Mouse (Mus musculus): Measurements from ENCODE around the gene Psd. TPM values are rescaled to one million over a fixed set of nuclear protein-coding genes. Genes with fewer than 3 reads are reported as not detected.

Psd gene
- polyA plus RNA-seq, 1 experiment from 2014 or later, result 127 TPM

- 1% methylated on average over 43 of the region's 43 CpGs for WGBS
- Histone ChIP-seq H3K4me3 (ENCODE audit: low read depth, low read length) (peak overlapping the region; percentile 40), H3K36me3 (ENCODE audit: control insufficient read depth, insufficient read depth, low read length) (no peaks in the 10 kb centered on the region), H3K4me1 (ENCODE audit: control insufficient read depth, insufficient read depth, low read length) (peaks cover 17% of the 10 kb centered on the region), H3K9me3 (ENCODE audit: control insufficient read depth, low read length) (no peaks in the 10 kb centered on the region), H3K9ac (replicated peaks; ENCODE audit: low read depth, low read length) (peak overlapping the region; percentile 32), H3K4me2 (ENCODE audit: low read depth, low read length) (peak overlapping the region; percentile 88), H3K27me3 (ENCODE audit: control insufficient read depth, insufficient read depth, low read length) (peaks cover 8% of the 10 kb centered on the region), H3K27ac (ENCODE audit: low read depth, low read length) (no peak overlapping the region)
- ATAC-seq (ENCODE audit: low read depth), result 0 out of 2 replicates have a peak, but pooled peaks have one; percentile 23
These were observed 21.3 kb downstream of the Psd start for GRCm38 (mm10) chr19:46305432-46306267.

GRCm38 (mm10) chr19:46304908-46305333 is 22.0 kb downstream of the Psd start:
- peak overlapping the region; percentile 88 for H3K4me2 ChIP-seq (ENCODE audit: low read depth, low read length)
- H3K27me3 ChIP-seq (ENCODE audit: control insufficient read depth, insufficient read depth, low read length), result peaks cover 8% of the 10 kb centered on the region
- ATAC-seq (ENCODE audit: low read depth), result peak; percentile 25; the same call in 1 of the 2 replicates
- no peaks in the 10 kb centered on the region for H3K9me3 ChIP-seq (ENCODE audit: control insufficient read depth, low read length)
- WGBS, result under 1% methylated on average over 34 of the region's 34 CpGs
- peak overlapping the region; percentile 32 for H3K9ac ChIP-seq (replicated peaks; ENCODE audit: low read depth, low read length)
- H3K4me3 ChIP-seq (ENCODE audit: low read depth, low read length), result peak overlapping the region; percentile 40
- no peak overlapping the region for H3K27ac ChIP-seq (ENCODE audit: low read depth, low read length)
- H3K4me1 ChIP-seq (ENCODE audit: control insufficient read depth, insufficient read depth, low read length), result peaks cover 17% of the 10 kb centered on the region
- no peaks in the 10 kb centered on the region for H3K36me3 ChIP-seq (ENCODE audit: control insufficient read depth, insufficient read depth, low read length)

DNA sequence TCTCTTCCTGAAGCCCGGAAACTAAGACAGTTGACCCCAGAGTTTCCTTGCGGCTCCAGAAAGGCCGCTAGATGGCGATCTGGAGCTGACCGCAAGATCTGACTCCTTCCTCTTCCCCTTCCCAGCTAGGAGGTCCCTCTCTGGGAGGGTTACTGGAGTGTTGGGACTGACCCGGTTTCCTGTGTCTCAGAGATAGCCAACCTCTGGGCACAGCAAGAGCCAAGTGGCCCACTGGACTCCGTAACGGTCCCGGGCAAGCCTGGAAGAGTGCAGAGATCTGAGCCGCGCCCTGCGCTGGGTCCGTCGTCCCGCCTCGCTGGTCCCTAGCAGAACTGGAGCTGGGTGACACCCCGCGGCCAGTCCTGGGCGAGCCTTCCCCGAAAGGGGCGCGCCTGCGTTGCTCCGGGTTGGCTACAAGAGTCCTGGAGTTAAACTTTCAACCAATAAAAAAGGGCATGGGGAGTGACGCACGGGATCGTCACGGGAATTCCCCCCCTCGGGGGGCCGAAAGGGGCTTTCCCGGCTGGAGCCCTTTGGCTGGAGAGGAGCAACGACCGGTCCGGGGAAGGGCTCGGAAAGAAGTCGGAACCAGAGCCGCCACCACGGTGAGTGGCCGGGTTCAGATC is 22.6 kb downstream of the Psd start, which contains the start of gene Nfkb2:
TSS of gene Nfkb2 (plus strand) at position 105 of the 626 bp plus-strand sequence.
- Histone ChIP-seq H3K27me3 (ENCODE audit: control insufficient read depth, insufficient read depth, low read length) (peaks cover 8% of the 10 kb centered on the region), H3K36me3 (ENCODE audit: control insufficient read depth, insufficient read depth, low read length) (no peaks in the 10 kb centered on the region), H3K4me1 (ENCODE audit: control insufficient read depth, insufficient read depth, low read length) (peaks cover 17% of the 10 kb centered on the region), H3K9ac (replicated peaks; ENCODE audit: low read depth, low read length) (peak within 1 kb of the TSS; percentile 37), H3K4me3 (ENCODE audit: low read depth, low read length) (peak within 1 kb of the TSS; percentile 40), H3K9me3 (ENCODE audit: control insufficient read depth, low read length) (no peaks in the 10 kb centered on the region), H3K4me2 (ENCODE audit: low read depth, low read length) (peak within 1 kb of the TSS; percentile 88), H3K27ac (ENCODE audit: low read depth, low read length) (0 out of 2 replicates have a peak within 1 kb of the TSS, but pooled peaks have one; percentile 34)
- under 1% methylated on average over 39 of the region's 39 CpGs for WGBS
- ATAC-seq (ENCODE audit: low read depth), result peak; percentile 65

DNA sequence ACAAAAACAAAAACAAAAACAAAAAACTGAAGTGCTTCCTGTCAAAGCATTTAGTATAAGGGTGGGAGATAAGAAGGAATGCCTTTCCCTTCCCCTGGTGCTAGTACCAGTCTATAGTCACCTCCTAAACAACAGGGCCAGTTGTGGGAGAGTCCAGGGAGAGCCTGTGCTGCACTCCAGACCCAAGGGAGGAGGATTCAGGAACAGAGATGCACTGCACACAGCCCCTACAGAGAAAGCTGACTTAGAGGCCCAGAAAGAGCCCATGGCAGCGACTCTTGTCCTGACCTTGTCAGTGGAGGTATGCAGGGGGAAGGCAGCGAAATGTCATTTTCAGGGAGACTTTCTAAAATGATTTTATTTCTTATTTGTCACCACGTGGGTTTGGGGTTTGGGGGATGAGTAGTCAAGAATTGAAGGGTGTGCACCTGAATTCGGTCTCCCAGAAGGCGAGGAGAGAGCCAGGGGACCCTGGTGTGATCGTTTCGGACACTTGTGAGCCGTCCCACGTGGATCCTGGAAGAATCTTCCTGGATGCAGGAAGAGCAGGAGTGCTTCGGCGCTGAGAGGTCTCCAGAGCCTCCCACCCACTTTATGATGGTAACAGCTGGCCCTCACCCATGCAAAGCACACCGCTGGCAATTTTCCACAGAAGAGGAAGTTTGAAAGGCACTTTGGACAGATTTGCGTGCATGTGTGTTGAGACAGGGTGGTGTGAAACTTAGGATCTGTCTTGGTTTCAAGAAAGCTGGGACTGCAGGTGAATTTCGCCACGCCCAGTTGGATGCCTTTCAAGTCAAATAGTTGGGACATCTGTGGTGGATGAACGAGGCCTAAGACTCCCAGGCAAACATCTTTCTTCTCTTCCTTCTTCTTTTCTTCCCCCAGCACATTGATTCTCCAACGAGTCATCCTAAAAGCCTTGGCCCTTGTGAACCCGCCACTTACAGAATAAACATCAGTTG is 23.4 kb downstream of the Psd start:
- 51% methylated on average over 18 of the region's 18 CpGs for WGBS
- Histone ChIP-seq H3K9ac (replicated peaks; ENCODE audit: low read depth, low read length) (no peak overlapping the region; the same call in 1 of the 2 replicates), H3K27ac (ENCODE audit: low read depth, low read length) (no peak overlapping the region), H3K36me3 (ENCODE audit: control insufficient read depth, insufficient read depth, low read length) (no peaks in the 10 kb centered on the region), H3K4me1 (ENCODE audit: control insufficient read depth, insufficient read depth, low read length) (peaks cover 13% of the 10 kb centered on the region), H3K4me2 (ENCODE audit: low read depth, low read length) (peak overlapping the region; percentile 88), H3K4me3 (ENCODE audit: low read depth, low read length) (peak overlapping the region; percentile 40), H3K9me3 (ENCODE audit: control insufficient read depth, low read length) (no peaks in the 10 kb centered on the region), H3K27me3 (ENCODE audit: control insufficient read depth, insufficient read depth, low read length) (peaks cover 7% of the 10 kb centered on the region)
- no peak for ATAC-seq (ENCODE audit: low read depth)

DNA sequence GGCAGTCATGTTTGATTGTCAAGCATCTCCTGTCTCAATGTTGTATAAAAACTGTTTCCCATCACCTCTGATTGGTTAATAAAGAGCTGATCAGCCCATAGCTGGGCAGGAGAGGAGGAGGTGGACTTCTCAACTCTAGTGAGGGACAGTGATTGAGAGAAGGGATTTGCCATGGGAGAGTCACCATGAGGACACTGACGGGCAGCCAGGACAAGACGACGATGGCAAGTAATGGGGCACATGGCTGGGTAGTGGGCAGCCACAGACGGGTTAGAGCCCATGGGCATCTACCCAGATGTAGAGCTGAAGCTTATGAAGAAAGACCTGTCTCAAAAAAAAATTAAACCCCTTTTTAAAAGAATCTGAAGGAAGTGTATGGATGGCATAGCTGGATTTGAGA is 24.4 kb downstream of the Psd start:
- no peak overlapping the region for H3K4me2 ChIP-seq (ENCODE audit: low read depth, low read length)
- no peak overlapping the region for H3K27ac ChIP-seq (ENCODE audit: low read depth, low read length)
- peaks cover 13% of the 10 kb centered on the region for H3K4me1 ChIP-seq (ENCODE audit: control insufficient read depth, insufficient read depth, low read length)
- no peak overlapping the region for H3K4me3 ChIP-seq (ENCODE audit: low read depth, low read length)
- no peak overlapping the region for H3K9ac ChIP-seq (replicated peaks; ENCODE audit: low read depth, low read length)
- 85% methylated on average over 4 of the region's 4 CpGs for WGBS
- peaks cover 4% of the 10 kb centered on the region; the same call in 1 of the 2 replicates for H3K27me3 ChIP-seq (ENCODE audit: control insufficient read depth, insufficient read depth, low read length)
- H3K36me3 ChIP-seq (ENCODE audit: control insufficient read depth, insufficient read depth, low read length), result no peaks in the 10 kb centered on the region
- no peaks in the 10 kb centered on the region for H3K9me3 ChIP-seq (ENCODE audit: control insufficient read depth, low read length)
- ATAC-seq (ENCODE audit: low read depth), result no peak

- no peak overlapping the region for H3K4me2 ChIP-seq (ENCODE audit: low read depth, low read length)
- H3K36me3 ChIP-seq (ENCODE audit: control insufficient read depth, insufficient read depth, low read length), result no peaks in the 10 kb centered on the region
- H3K9ac ChIP-seq (replicated peaks; ENCODE audit: low read depth, low read length), result no peak overlapping the region
- 38% methylated on average over 8 of the region's 8 CpGs for WGBS
- ATAC-seq (ENCODE audit: low read depth), result no peak
- no peaks in the 10 kb centered on the region for H3K9me3 ChIP-seq (ENCODE audit: control insufficient read depth, low read length)
- H3K27me3 ChIP-seq (ENCODE audit: control insufficient read depth, insufficient read depth, low read length), result peaks cover 4% of the 10 kb centered on the region; the same call in 1 of the 2 replicates
- no peak overlapping the region for H3K4me3 ChIP-seq (ENCODE audit: low read depth, low read length)
- peaks cover 13% of the 10 kb centered on the region for H3K4me1 ChIP-seq (ENCODE audit: control insufficient read depth, insufficient read depth, low read length)
- H3K27ac ChIP-seq (ENCODE audit: low read depth, low read length), result no peak overlapping the region
These were observed 26.5 kb downstream of the Psd start for GRCm38 (mm10) chr19:46300294-46301045.

DNA sequence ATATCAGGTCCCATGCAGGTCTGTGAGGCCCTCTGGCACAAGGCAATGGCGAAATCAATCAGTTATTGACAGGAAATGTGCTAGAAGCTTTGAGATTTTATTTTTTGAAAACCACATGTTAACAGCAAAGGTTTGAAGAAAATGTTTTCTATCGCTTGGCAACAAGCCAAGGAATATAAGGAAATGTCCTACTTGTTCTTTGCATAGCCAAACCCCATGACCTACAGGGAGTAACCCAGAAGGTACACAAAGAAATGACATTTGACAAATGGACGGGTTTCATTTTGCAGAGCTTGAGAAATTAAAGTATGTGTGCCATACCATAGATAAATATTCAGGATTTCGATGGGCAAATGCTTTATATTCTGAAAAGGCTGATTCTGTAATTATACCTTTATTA is 30.0 kb downstream of the Psd start:
- Histone ChIP-seq H3K4me3 (ENCODE audit: low read depth, low read length) (no peak overlapping the region), H3K9me3 (ENCODE audit: control insufficient read depth, low read length) (no peaks in the 10 kb centered on the region), H3K4me1 (ENCODE audit: control insufficient read depth, insufficient read depth, low read length) (no peaks in the 10 kb centered on the region), H3K9ac (replicated peaks; ENCODE audit: low read depth, low read length) (no peak overlapping the region), H3K36me3 (ENCODE audit: control insufficient read depth, insufficient read depth, low read length) (no peaks in the 10 kb centered on the region), H3K4me2 (ENCODE audit: low read depth, low read length) (no peak overlapping the region), H3K27me3 (ENCODE audit: control insufficient read depth, insufficient read depth, low read length) (no peaks in the 10 kb centered on the region), H3K27ac (ENCODE audit: low read depth, low read length) (no peak overlapping the region)
- WGBS, result 73% methylated on average over 4 of the region's 4 CpGs
- no peak for ATAC-seq (ENCODE audit: low read depth)

DNA sequence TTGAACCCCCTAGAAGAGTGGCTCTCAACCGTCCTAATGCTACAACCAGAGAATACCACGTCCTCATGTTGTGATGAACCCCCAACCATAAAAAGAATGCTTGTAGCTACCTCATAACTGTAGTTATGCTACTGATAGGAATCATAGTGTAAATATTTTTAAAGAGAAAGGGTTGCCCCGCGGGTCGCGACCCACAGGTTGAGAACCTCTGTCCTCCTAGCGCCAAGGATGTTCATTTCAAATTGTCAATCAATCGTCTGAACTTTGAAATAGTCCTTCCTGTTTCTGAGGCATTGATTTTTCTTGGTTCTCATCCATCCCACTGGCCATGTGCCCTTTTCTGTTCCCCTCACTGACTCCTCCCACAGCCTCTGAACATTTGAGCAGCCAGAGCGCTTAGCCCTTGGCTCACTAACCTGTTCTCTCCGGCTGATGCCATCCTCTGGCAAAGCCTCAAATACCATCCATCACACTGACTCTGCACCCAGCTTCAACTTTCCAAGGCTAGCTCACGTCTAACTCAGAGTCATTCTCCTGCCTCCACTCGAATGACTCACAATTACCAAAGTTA is 36.3 kb downstream of the Psd start:
- no peak overlapping the region for H3K4me2 ChIP-seq (ENCODE audit: low read depth, low read length)
- no peak overlapping the region for H3K4me3 ChIP-seq (ENCODE audit: low read depth, low read length)
- no peaks in the 10 kb centered on the region for H3K27me3 ChIP-seq (ENCODE audit: control insufficient read depth, insufficient read depth, low read length)
- WGBS, result 66% methylated on average over 12 of the region's 12 CpGs
- no peaks in the 10 kb centered on the region for H3K9me3 ChIP-seq (ENCODE audit: control insufficient read depth, low read length)
- peaks cover 12% of the 10 kb centered on the region for H3K36me3 ChIP-seq (ENCODE audit: control insufficient read depth, insufficient read depth, low read length)
- H3K4me1 ChIP-seq (ENCODE audit: control insufficient read depth, insufficient read depth, low read length), result no peaks in the 10 kb centered on the region
- no peak overlapping the region for H3K27ac ChIP-seq (ENCODE audit: low read depth, low read length)
- ATAC-seq (ENCODE audit: low read depth), result no peak
- no peak overlapping the region for H3K9ac ChIP-seq (replicated peaks; ENCODE audit: low read depth, low read length)
